Mouse (Mus musculus): Measurements from ENCODE around the gene Dtx3.
"Not testable (repeated sequence)": the region's sequence is repeated elsewhere in the genome, so short reads cannot be mapped to it uniquely, and the experiment has no call there.

The Dtx3 gene

DNA sequence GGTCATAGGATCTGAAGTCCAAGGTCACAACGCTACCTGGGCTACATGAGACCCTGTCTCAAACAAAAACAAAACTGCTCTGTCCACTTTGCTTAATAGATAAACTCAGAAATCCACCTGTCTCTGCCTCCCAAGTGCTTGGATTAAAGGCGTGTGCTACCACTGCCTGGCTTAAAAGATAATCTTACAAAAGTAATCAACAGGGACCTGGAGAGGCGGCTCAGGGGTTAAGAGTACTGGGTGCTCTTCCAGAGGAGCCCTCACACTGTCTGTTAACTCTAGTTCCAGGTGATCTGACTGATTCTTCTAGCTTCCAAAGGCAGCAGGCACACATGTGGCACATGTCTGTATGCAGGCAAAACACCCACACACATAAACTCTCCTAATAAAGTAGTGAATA lies 7.6 kb upstream of the Dtx3 start:
- DNase-seq = no peak

DNA sequence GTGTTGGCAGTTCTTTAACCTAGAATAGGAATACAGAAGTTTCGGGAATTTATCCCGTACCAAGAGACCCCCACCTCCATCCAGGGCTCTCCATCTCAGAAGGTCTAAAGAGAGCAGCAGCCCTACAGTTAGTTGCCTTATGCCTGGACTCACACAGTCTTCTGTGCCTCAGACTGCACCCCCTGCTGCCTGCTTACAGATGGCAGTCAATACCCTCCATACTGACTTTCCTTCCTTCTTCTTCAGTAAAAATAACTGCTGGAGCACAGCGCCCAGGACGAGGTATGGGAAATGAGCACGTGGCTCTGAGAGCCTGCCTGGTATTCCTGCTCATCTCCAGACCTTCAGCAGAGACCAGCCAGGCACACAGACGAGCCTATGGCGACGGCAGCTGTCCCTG lies 4.8 kb upstream of the Dtx3 start:
- no peak for DNase-seq

GRCm38 (mm10) chr10:127199474-127199873 lies 3.9 kb upstream of the Dtx3 start:
- DNase-seq = no peak

- no peak for DNase-seq
These were observed 3.5 kb upstream of the Dtx3 start for GRCm38 (mm10) chr10:127199068-127199467.

- no peak for DNase-seq
These were observed 3.0 kb upstream of the Dtx3 start for GRCm38 (mm10) chr10:127198492-127198891.

DNA sequence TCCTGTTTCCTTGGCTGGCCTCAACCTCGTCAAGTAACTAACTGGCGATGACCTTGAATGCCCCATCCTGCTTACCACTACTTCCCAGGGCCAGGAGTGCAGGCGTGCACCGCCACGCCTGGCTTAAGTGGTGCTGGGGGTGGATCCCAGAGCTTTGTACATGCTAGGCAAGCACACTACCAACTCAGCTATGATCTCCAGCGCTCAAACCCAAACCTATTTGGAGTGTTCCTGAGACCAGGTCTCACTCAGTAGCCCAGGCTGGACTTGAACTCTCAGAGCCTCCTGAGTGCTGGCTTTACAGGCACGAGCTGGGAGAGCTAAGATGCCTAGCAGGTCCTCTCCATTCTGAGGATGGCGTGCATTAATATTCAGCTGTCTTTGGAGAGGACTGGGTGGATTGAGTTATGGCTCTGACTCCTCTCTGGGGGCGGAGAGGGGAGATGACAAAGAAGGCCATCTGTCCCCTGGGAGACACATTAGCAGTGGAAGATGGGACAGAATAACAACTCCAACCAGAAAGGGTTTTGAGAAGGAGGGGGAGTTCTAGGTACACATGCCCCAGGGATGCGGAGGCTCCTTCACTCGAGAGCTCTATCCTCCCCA lies 2.1 kb upstream of the Dtx3 start:
- no peak for DNase-seq

- DNase-seq = no peak
These were observed 1.6 kb upstream of the Dtx3 start for GRCm38 (mm10) chr10:127197104-127197503.

- DNase-seq = peak; percentile 55 to 59
These were observed 864 bp upstream of the Dtx3 start for GRCm38 (mm10) chr10:127196392-127196791.

DNA sequence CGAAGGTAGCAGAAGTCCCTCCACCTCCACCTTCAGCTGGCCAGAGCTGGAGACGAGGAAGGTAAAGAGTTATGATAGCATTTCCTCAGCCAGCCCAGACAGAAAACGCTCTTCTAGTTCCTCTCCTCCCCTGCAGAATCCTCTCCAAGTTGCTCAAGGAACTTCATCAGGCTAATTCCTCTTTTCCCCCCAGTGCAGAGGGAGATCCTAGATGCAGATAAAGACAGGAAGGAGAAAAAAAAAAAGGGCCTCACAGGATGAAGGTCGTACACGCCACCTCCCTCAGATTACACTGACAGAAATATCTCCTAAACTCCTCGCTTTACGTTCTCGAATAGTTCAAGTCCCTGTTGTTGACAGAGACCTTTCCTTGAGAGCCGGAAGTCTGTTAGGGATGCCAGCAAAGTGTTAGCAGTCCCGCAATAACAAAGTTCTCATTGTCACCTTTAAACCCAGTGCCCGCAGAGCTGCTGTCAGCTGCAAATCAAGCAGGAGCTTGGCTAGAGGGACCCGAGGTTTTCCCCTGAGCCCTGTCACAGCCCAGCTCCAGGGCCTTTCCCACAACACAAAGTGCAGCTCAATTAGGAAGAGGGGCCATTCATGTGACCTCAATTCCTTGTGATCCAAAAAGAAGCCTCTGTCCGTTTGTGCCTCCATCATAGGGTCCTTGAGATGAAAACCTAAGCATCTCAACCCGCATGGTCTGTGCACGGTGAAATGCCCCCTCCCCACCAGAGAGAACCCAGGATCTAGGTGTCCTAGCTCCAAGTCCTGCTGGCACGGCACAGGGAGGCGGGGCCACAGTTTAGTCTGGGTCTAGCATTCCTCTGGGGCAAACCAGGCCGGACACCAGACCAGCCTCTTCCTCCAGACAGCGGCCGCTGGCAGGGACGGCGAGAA lies 850 bp downstream of the Dtx3 start:
- DNase-seq = peak; percentile 71 to 73

DNA sequence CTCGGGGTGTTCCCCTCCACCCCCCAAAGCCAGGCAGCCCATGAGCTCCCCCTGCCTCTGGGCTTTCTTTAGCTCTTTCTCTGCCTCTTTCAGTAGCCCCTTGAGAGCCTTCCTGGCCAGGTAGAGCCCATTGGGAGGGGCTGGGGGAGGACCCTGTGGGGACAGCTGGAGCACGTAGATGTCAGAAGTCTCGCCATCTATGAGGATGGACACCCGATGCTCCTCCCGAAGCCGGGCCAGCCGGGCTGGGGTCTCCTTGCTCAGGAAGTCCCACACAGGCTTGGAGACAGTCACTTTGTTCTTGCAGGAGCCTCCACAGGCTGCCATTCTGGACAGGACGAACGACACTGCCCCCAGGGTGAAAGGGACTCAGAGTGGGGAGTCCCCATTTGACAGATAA lies 2.5 kb downstream of the Dtx3 start:
- no peak for DNase-seq

- DNase-seq = not testable (repeated sequence)
These were observed 3.5 kb downstream of the Dtx3 start for GRCm38 (mm10) chr10:127192057-127192328.

GRCm38 (mm10) chr10:127191191-127192056 lies 4.1 kb downstream of the Dtx3 start:
- no peak for DNase-seq

DNA sequence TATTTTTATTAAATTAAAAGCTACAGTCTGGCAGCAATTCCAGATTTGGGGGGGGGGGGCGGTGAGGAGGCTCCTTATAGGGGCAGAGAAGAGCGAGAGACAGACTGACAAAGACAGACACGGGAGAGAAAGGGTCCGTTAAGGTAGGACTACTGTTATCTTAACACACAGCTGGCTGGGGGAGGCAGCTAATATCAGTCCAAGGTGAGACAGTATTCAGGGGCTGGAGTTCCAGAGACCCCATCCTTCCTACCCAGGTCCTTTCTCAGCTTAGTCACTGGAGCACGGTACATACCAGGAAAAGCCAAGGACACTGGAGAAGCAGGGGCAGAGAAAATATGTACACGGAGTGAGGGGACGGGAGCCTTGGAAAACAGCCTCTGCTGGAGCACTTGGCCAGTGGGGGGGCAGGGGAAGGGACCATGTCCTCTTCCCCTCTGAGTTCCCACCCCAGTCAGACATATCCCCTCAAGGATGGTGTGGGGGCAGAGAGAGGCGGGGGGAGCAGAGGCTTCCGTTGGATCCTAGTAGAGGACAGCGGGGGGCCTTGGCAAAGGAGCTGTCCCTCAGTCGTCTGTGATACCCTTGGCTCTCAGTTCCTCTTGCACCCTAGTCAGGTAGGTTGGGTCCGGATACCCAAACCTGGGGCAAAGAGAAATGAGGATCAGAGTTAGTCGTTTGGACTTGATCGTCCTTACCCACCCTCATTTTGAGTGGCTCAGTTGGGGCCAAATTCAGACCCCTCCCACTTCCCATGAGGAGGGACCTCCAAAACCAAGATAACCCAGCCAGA lies 4.9 kb downstream of the Dtx3 start:
- no peak for DNase-seq

GRCm38 (mm10) chr10:127189651-127190381 lies 5.7 kb downstream of the Dtx3 start, which contains the start of gene Arhgef25:
Gene Arhgef25, minus strand, starts transcription at chr10:127190083.
- peak in 1 of 2 experiments; percentile 34 for DNase-seq

DNA sequence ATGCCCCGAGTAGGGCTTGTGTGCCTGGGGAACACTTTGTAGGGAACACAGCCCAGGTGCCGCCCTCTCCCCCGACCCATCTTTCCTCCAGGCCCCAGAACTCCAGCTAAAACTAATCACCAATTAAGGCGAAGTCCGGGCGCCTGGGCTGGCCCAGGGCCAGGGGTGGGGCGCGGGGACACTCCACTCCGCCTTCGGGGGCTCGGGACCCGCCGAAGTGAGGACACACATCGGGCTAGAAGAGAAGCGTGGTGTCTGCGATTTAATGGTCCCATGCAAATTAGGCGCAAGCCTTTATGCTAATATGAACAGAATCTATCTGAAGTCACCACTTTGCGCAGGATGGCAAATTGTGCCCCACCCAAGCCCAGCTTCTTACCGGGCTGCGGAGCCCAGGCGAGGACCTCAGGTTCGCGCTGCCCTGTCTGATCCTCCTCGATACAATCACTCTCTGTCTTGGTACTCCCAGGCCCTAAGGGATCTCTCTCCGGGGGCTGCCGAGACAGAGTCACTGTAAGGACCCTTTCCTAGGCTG lies 6.3 kb downstream of the Dtx3 start:
- DNase-seq = peak; percentile 40 to 45

- peak; percentile 63 to 75 for DNase-seq
These were observed 6.9 kb downstream of the Dtx3 start for GRCm38 (mm10) chr10:127188465-127189115.

DNA sequence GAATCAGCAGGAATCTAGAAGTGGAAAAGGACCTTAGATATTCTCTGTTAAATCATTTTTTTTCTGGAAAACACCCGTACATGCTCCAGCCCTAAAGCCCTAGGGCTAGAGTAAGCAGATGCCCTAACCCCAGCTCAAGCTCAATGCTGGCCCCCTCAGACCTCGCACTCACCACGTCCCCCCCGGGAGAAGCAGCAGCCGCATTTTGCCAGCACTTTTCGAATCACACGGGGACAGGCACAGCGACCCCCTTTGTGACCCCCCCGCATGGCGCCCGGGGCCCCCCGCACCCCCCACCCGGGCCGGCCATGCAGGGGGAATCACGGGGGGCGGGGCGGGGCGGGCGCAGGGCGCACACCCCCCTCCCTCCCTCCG lies 7.5 kb downstream of the Dtx3 start:
- DNase-seq = no peak

DNA sequence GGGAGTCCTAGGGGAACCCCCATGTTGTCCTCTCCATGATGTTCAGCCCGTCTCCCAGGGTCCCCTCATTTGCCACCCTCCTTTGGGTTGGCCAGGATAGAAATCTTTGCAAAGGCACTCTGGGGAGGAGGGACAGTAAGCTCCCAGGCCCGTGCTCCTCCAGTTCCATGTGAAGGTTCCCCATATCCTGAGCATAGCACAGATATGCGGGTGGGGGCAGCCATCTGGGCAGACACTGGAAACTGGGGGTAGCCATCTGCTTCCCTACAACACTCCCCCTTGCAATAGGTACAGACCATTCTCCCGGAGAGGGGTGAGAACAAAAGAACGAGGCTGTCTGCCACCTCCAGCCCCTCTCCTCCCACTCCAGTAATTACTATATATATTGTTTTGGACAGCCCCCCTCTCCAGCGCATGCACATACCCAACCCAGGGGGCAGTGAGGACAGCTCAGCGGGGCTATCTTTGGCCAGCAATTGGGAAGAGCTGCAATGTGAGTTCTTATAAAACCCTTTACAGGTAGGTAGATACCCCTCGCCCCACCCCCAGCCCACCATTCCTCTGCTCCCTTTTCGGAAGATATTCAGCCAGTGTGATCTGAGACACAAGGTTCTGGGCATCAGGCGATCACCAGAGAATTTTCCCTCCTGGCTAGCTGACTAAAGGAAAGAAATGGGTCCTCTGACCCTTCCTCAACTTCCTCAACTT lies 8.0 kb downstream of the Dtx3 start:
- peak in 1 of 2 experiments; percentile 56 for DNase-seq

DNA sequence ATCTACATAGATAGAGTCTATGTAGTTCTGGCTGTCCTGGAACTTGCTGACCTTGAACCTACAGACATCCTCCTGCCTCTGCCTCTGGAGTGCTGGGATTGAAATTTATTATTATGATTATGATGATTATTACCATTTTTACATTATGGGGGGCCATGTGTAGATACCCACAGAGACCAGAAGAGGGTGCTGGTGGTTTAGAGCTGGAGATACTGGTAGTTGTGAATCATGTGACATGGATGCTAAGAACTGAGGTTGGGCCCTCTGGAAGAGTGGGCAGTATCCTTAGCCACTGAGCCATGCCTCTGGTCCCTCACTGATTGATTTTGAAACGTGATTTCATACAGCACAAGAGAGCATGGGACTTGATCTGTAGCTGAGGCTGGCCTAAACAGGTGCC lies 9.1 kb downstream of the Dtx3 start:
- no peak for DNase-seq

- DNase-seq = no peak
These were observed 10.0 kb downstream of the Dtx3 start for GRCm38 (mm10) chr10:127185506-127185905.

Data from cerebellum, postnatal 36 days (tissue).